ENCODE assay signal across 9 mouse cellular contexts in the genomic region with DNA sequence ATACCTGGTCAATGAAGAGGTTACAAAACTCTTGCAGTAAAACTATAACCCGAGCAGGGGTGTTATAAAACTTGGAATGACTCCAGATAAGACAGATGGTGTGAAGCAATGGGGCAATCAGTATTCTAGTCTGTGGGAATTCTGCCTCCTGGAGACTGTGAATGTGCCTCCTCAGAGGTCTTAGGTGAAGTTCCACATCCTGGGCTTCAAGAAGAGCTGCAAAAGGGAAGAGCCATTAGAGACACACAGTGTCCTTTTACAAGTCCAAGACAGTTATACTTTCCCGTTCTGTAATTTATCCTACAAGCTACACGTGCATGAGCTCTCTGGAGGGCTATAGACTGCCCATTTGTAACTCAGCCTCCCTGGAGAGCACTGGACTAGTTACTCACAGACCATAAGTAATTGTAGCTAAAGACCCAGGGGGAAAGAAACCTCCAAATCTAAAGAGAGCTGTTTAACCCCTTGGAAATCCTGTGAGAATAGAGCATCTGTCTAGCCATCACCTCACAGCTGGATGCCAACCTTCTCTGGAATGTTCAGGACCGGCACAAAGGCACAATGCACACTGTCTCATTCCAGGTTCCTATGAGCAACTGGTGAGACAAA. TPM values are rescaled to one million over a fixed set of nuclear protein-coding genes. Genes with fewer than 3 reads are reported as not detected.
A peak's percentile ranks its signal among the peaks of the same experiment; 100 is the strongest.
DNase-seq lines count a peak whose midpoint lies in the region; ATAC-seq and TF ChIP-seq lines count a peak whose summit lies in the region.
"Had no signal": no experiment of that assay in that cellular context is flagged by ENCODE, and none has a peak within 500 bp of the region (broad histone marks: within the 10 kb centered on the region; RNA-seq: fewer than 3 reads in every experiment).

No protein-coding gene starts in this region.

- H3K9me3 ChIP-seq in liver, embryonic 15.5 days (replicated peaks): no peaks in the 10 kb centered on the region
- no peaks in the 10 kb centered on the region for H3K9me3 ChIP-seq in midbrain, postnatal 0 days (ENCODE audit: low read length)

- DNase-seq in liver: no peak
- DNase-seq in cerebellum, adult 11-12 months: peak; percentile 34
- DNase-seq in embryo, embryonic 9.5 days (ENCODE audit: extremely low spot score): peak; percentile 42
- peak; percentile 14 for DNase-seq in midbrain, postnatal 0 days (ENCODE audit: low spot score)
- no peak for DNase-seq in gastrocnemius, adult 2 months
- DNase-seq in left cerebral cortex, postnatal 36 days (ENCODE audit: low spot score in 2 of 2): no peak
- DNase-seq: lung, adult 2 months had no signal

- H3K27ac ChIP-seq in liver, embryonic 15.5 days (replicated peaks): no peak overlapping the region; the same call in 1 of the 2 replicates
- no peak overlapping the region for H3K27ac ChIP-seq in midbrain, postnatal 0 days (ENCODE audit: low read depth, low read length)
- no peak overlapping the region for H3K27ac ChIP-seq in gastrocnemius, adult 2 months
- H3K27ac ChIP-seq: hindbrain, embryonic 14.5 days had no signal

- H3K27me3 ChIP-seq in liver, embryonic 15.5 days: no peaks in the 10 kb centered on the region
- no peaks in the 10 kb centered on the region for H3K27me3 ChIP-seq in midbrain, postnatal 0 days (ENCODE audit: insufficient read depth, low read length)

- no peaks in the 10 kb centered on the region for H3K36me3 ChIP-seq in liver, embryonic 15.5 days (replicated peaks)
- no peaks in the 10 kb centered on the region for H3K36me3 ChIP-seq in midbrain, postnatal 0 days (ENCODE audit: insufficient read depth, low read length)

- no peak overlapping the region for H3K4me3 ChIP-seq in liver, embryonic 15.5 days (replicated peaks)
- H3K4me3 ChIP-seq in midbrain, postnatal 0 days (ENCODE audit: low read depth, low read length): no peak overlapping the region
- no peak overlapping the region for H3K4me3 ChIP-seq in gastrocnemius, adult 2 months

- WGBS in liver, embryonic 15.5 days (ENCODE audit: insufficient replicate concordance): 41% methylated on average over 4 of the region's 4 CpGs
- WGBS in midbrain, postnatal 0 days: 27% methylated on average over 4 of the region's 4 CpGs

- TF ChIP-seq CTCF in midbrain, postnatal 0 days (IDR thresholded peaks at IDR 0.05): no peak
- TF ChIP-seq CTCF in gastrocnemius, adult 2 months (IDR thresholded peaks at IDR 0.05): no peak

- intact Hi-C loops in gastrocnemius, adult 2 months (cut with DNase I): no loop called here
- intact Hi-C loops in left cerebral cortex, postnatal 36 days (cut with DNase I): no loop called here

- no peak overlapping the region for H3K9ac ChIP-seq in liver, embryonic 15.5 days
- no peak overlapping the region for H3K9ac ChIP-seq in midbrain, postnatal 0 days (replicated peaks; ENCODE audit: low read length, poor library complexity, severe bottlenecking)
- H3K9ac ChIP-seq: hindbrain, embryonic 14.5 days had no signal

- ATAC-seq in liver, embryonic 15.5 days (ENCODE audit: insufficient read depth): peak; percentile 38; the same call in 1 of the 2 replicates
- ATAC-seq in midbrain, postnatal 0 days (ENCODE audit: low FRiP score): no peak

- 0 out of 2 replicates have a peak, but pooled peaks cover 13% of the 10 kb centered on the region for H3K4me1 ChIP-seq in liver, embryonic 15.5 days (replicated peaks)
- H3K4me1 ChIP-seq in midbrain, postnatal 0 days (ENCODE audit: insufficient read depth, low read length): no peaks in the 10 kb centered on the region

- no peak overlapping the region for H3K4me2 ChIP-seq in liver, embryonic 15.5 days
- H3K4me2 ChIP-seq in midbrain, postnatal 0 days (ENCODE audit: low read depth, low read length, poor library complexity, severe bottlenecking): no peak overlapping the region
- H3K4me2 ChIP-seq: hindbrain, embryonic 14.5 days had no signal

RNA-seq across cellular contexts. Expression of gene Dnah11, which starts 11.9 kb away (rescaled TPM):
- 0.03 and 0.13 TPM in 2 replicates for polyA plus RNA-seq in liver, embryonic 15.5 days (2015; fragmentation: Nextera tagmentation; extraction: Ambion mirVana)
- 0.85 and 1.4 TPM in 2 replicates for total RNA-seq in midbrain, postnatal 0 days (2014; rRNA removed)
- 0.10 and 0.25 TPM in 2 replicates for polyA plus RNA-seq in midbrain, postnatal 0 days (2015; fragmentation: Nextera tagmentation; extraction: Ambion mirVana)
- total RNA-seq in gastrocnemius, adult 2 months (2021): not detected
- under 1 TPM; 0.57 to 0.75 TPM for total RNA-seq in left cerebral cortex, postnatal 36 days (2021)

Comparison
In these comparisons a context has a peak if more than half of its experiments do, and no peak if none do; other contexts are left out.
1. DNase-seq: peak in cerebellum, adult 11-12 months (single experiment), embryo, embryonic 9.5 days (single experiment) and midbrain, postnatal 0 days (single experiment); none in liver (single experiment), gastrocnemius, adult 2 months (single experiment) and left cerebral cortex, postnatal 36 days (0 of 2).